Mouse (Mus musculus) left cerebral cortex, postnatal 4 days (tissue): ENCODE measurements around the gene Hdac7. TPM values are rescaled to one million over a fixed set of nuclear protein-coding genes. Genes with fewer than 3 reads are reported as not detected.

Experiments
- DNase-seq: peaks from one replicate; pipeline ENCODE4 v3.0.0-alpha.2; 2022
- intact Hi-C: fragments of 180-260 bp; cut with DNase I; formaldehyde crosslinking; loops from one replicate; pipeline ENCODE4 v1.15.1; 2025
- total RNA-seq, 2 experiments: library from RNA; stranded (reverse); gene quantifications; 2 replicates each; pipeline ENCODE4 v1.2.3; 2021

Hdac7 gene
- total RNA-seq, 2 experiments from 2014 or later, result 41.0 to 41.3 TPM

DNA sequence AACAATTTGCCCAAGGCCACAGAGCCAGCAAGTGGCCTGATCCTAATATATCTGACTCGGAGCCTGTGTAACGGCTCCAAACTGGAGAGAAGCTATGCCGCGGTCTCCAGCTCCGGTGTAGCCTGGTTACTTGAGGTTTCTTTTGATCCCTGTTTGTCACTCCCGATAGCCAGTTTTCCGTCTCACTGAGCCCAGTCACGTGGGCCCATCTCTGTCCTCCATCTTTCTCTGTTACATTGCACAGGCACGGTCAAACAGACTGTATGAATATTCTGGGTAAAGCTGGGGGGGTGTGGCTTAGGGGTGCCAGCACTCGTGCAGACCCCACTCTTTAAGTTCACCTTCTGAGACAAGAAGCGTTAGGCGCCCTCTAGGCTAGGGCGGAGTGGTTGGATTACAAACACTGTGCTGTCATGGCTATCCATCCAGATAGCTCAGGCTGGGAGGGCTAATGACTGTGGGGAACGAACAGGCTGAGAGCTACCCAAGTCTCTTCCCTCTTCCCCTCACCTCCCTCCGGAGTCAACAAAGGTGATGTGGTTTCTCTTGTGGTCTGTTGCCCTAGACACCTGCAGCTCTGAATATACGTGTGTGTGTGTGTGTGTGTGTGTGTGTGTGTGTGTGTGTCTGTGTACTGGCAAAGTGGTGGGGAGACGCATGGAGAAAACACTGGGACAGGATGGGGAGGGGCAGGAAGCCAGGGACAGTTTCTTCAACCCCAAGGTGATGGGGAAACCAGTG is 8.0 kb downstream of the Hdac7 start:
- intact Hi-C loops, result no loop called here
- no peak for DNase-seq

DNA sequence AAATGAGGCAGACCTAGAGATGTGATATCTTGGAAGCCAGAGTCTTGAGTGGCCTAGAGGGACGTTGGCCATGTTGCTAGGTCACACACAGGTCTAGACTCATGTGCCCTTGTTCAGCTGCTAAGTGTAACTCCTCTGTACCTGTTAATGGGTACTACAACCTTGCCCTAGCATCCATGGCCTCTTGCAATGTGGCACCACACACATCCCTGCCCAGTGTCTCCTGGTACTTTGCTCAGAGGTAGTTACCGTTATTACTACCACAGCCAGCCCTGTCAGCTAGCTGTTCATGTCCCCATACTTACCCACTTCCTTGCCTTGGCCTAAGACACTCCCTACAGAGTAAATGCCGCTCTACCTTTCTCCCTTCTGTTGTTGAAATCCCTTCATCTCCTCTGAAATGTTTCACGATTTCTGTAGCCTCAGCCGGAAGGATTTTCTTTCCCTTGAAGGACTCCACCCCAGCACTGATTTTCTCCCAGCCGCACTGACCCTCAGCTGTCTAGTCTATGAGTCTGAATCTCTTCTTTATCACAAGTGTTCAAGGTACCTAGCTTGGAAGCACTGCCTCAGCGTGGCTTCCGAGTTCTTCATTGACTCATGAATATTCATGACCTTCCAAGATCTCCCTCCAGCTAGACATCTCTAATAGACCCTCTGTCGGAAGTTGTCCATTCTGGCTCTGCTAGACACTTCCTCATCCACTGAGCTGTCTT is 11.4 kb downstream of the Hdac7 start:
- no peak for DNase-seq
- intact Hi-C loops, result loop anchor here (5.0 kb wide), 1 partner anchor 51 kb away; no protein-coding TSS in a partner anchor

DNA sequence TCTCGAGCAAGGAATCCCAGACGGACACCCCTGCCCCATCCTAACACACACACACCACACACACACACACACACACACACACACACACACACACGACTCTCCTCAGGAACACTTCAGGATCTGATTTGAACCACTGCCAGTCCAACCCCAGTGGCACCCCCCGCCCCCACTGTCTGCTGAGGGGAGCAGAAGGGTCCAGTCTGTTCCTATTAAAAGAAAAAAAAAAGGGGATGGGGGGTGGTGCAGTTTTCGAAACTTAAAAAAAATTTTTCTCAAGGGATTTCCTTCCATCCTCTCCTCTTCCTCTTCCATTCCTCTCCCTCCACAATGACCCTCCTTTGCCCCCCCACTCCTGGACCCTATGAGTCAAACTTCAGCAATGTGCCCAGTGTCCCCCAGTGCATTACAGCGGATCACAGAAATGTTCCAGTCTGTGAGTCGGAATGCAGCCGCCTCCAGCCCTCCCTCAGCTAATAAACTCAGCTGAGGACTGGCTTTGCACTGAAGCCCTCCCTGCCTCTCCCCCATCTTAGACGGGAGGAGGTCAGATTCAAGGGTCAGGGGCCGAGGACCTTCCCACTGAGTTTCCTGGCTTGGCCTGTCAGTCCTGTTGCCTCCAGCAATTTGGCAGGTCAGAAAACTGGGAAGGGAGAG is 12.2 kb downstream of the Hdac7 start:
- intact Hi-C loops, result loop anchor here (5.0 kb wide), 1 partner anchor 50 kb away; no protein-coding TSS in a partner anchor

DNA sequence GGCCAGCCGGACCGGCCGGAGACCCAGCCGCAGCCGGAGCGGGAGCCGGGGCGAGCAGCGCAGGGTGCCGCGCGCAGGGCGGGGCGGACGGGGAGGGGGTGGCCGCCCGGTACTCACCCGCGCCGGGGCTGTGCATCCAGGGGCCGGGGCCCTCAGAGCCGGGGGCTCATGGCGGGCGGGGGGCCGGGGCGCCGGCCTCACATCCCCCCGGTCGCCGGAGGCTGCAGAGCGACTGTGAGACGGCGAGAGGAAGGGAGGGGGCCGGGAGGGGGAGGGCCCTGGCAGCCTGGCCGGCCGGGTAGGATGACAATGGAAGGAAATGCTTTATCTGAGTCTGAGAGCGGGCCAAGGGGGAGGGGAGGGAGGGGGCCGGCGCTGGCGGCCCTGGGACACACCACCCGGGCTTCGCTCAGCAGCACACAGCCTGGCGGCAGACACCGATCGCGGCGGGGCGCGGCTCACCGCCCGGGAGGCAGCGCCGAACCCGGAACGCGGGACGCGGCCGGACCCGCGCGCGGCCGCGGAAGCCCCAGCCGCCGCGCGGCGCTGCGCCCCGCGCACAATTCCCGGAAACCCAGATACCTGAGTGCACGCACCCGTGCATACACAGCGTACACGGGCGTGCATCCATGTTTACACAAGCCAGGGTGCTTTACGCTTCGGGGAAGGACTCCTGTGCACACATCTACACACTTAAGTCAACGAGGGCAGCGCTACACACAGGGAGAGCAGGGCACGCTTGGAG is 12.9 kb downstream of the Hdac7 start:
- peak; percentile 74 for DNase-seq
- intact Hi-C loops, result loop anchor here (5.0 kb wide), 1 partner anchor 49 kb away; no protein-coding TSS in a partner anchor

More for the DNA sequence above, 12.2 kb downstream of the Hdac7 start:
- DNase-seq, result peak; percentile 58

DNA sequence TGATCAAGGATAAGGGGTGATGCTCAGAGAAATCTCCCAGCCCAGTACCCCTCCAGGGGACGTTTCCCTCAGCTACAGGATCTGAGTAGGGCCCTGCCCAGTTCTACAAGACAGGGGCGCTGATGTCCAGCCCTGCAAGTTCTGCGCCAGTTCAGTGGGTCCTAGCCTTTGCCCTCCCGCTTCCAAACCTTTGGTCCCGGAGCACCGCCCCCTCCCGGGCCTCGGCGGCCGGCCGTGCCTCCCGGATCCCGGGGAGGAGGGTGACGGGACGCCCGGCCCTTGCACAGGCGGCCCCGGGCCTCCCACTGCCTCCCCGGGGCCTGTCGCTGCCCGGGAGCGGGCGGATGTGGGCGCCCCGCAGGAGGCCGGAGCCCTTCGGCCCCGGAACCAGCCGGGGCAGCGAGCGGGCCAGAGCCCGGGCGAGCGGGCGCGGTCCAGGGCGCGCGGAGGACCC is 13.5 kb downstream of the Hdac7 start:
- DNase-seq, result no peak
- intact Hi-C loops, result loop anchor here (5.0 kb wide), 1 partner anchor 49 kb away; no protein-coding TSS in a partner anchor

DNA sequence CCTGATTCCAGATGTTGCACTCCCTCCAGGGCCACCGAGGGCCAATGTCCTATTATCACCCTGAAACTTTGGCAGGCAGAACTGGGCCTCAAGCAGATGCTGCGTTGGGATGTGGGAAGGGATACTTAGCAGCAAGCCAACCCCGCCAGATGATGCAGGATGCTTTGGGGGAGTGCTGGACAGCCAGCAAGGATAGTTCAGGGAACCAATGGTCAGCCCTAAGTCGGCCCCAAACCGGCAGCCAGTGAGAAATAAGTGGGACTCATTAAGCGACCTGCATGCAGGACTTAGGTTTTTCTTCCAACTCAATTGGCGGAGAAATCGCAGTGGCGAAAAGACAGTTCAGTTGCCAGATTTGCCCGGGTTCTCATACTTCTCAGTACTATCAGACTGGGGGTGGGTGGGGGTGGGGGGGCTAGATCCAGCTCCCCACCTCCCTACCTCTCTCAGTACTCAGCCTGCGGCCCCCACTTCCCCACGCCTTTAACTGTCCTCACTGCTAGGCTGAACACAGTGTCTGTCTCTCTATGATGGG is 14.0 kb downstream of the Hdac7 start:
- intact Hi-C loops, result loop anchor here (5.0 kb wide), 1 partner anchor 48 kb away; no protein-coding TSS in a partner anchor
- no peak for DNase-seq

DNA sequence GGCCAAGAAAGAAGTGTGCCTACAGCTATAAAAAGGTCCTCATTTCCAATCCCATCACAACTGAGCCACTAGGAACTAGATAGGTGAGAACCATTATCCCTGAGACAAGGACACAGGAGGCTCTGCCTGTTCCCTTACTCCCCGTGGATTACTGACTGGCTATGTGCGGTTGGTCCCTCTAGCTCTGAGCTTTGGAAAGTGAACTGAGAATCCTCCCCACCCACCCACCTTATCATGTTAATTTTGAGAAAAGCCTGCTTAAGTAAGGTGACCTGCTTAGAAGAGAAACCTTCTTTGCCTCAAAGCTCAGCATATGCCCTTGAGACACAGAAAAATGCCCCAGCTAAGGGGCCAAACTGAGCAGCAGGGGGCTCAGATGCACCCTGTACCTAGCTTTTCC is 14.9 kb downstream of the Hdac7 start:
- intact Hi-C loops, result no loop called here
- DNase-seq, result no peak

DNA sequence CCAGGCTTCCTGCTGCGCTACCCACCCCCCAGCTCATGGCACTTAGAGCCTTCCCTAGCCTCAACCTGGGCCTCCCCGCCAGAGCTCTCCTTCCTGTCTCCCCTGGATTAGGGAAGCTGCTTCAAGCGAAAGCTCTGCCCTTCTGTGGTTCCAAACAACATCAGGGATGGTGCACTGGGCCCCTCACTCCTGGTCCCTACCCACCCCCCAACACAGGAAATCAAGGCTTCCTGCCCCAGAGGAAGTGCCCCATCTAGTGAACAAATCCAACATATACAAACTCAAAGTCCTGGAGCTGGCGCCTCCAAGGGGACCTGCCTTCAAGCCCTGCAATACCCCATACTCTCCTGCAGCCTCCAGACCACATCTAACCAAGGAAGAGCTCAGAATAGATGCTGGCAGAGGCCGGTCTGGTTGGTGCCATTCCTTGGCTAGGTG is 15.4 kb downstream of the Hdac7 start:
- DNase-seq, result no peak
- intact Hi-C loops, result no loop called here

DNA sequence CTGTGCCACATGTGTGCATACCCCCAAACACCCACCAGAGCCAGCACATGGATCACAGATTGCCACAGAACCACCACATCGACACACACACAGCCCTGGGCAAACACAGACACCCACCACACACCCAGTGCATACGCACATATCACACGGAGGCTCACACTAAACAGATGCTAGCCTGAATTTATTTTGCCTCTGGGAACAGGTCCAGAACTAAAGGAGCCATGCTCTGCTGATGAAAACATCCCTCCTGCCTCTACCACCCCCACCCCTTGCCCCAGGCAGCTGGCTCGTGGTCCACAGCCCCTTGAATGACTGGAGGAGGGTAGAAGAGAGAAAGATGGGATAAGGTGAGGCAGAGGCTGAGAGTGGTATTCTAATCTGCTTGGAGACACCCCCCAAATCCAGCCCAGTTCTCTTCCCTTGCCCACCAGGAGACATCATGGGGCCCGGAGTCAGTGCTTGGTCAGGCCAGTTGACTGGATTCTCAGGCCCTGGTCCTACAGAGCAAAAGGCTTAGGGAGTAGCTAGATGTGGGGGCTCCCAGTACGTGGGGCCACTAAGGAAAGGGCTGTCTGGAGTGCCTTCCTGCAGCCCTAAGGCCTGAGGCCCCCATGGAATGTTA is 16.0 kb downstream of the Hdac7 start:
- no peak for DNase-seq
- intact Hi-C loops, result no loop called here

DNA sequence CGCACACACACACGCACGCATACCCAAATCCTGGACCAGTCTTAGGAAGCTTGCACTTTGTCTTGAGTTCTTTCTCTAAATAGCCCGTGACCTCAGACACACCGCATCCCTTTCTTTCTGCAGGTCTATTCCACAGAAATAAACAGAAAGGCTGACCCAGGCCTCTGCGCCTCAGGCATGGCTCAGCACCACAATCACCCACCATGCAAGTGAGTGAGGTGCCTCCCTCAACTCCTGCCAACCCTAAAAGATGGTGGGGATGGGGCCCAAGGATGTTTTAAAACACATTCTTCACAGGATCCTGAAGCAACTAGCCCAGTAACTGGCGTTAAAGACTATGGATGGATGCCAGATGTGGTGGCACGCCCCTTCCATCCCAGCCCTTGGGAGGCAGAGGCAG is 16.9 kb downstream of the Hdac7 start:
- DNase-seq, result no peak
- intact Hi-C loops, result no loop called here

DNA sequence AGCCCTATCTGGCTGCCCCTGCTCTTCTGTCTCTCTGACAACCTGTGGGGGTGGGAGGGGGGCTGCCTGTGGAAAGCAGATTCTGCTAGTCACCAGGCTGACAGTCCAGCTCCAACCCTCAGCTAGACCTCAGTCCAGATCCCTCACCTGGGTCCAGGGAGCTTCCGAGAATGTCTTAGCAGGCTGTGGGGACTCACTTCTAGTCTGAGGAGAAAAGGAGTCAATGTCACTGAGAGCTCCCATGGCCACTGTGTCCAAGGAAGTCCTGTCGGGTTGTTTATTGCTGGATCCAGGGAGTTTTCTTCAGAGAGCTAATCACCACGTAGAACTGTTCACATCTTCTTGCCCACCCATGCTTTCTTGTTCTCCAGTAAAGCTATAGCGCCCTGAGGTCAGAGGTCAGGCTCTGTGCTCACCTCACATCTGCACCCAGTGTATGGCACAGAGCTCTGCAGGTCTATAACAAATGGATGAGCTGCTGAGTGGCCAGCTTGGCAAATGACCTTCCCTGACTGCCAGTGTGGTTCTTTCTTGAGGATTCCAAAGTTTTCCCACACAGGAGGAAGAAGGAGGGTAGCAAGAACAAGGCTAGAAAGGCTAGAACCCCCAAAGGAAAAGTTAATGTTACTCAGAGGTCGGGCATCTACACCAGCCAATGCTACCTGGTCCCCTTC is 17.6 kb downstream of the Hdac7 start:
- no peak for DNase-seq
- intact Hi-C loops, result no loop called here

DNA sequence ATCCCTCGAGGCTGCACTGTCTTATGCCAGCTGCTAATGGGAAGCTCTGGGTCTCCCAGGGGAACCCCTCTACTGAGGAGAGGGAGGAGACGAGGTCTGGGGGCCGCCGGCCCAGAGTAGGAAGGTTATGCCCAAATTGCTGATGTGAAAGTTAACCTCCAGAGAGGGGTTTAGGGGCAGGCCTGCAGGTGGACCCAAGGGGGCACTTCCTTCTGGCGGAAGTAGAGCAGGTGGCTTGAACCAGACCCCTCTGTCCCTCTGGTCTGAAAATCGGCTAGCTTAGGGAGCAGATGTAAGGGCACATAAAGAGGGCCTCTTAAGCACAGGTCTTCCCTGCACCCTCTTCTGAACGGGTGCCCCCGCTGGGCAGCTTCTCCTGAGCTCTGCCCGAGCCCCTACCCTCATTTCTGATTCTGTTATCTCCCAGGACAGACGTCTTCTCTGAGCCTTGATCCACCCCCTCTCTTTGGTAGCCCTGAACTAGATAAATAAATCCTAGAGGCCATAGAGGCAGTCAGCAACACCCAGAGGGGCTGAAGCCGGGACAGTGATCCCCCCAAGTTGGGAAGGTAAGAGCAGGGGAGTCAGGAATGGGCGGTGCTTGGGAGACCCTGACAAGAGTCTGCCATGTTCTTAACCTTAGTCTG is 18.2 kb downstream of the Hdac7 start:
- intact Hi-C loops, result no loop called here

DNA sequence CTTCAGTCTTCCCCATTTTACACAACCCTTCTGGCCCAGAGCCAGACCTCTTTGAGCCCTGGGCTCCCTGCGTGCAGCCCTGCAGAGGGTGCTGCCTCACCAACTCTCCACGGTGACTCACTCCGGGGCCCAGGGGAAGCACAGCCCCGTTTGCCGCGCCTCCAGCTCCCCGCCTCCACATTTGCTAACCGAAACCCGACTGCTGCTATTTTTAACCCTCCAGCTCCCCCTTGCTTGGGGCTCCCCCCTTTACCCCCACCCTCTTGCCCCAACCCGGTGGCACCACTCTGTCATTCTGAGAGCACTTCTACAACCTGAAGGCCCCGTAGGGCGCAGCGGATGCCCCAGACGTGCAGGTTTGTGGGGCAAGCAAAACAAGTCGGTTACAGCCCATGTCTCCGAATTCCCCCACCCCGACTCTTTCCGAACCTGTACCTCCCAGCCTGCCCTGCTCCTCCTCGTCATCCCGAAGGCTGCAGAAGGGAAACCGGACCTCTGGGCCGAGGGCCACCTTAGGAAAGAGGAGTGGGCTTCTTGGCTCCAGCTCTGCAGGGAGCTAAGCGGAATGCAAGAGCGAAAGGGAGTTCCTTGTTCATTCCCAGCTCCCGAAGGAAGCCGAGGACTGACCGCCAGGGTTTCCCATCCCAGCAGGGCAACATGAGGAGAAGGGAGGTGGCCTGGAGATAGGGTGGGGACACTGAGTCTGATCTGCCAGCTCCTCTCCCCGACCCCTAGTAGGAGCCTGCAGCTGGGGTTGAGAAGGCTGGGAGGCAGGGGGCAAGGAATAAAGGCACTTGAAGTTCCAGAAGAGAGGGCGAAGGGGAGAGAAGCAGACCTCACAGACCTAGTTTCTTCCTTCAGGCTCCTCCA is 19.0 kb downstream of the Hdac7 start:
- no peak for DNase-seq
- intact Hi-C loops, result no loop called here

More for the DNA sequence above, 18.2 kb downstream of the Hdac7 start:
- no peak for DNase-seq

DNA sequence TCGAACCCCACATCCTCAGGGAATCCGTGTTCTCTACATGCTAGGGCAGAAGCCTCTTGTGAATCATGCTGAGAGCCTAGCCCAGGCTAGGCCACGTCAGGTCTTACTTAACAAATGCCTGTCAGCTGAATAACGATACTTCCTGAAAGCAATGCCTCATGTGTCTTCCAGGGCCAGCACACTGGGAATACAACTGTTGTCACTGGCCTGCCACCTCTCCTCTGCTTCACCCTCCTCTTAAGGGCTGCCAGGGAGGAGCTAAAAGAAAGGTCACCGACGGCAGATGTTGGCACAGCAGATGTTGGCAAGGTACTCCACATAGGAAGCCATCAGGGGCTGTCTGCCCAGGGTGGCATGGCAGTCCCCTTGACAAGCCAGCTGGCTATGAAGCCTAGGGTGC is 20.3 kb downstream of the Hdac7 start:
- DNase-seq, result no peak
- intact Hi-C loops, result no loop called here

DNA sequence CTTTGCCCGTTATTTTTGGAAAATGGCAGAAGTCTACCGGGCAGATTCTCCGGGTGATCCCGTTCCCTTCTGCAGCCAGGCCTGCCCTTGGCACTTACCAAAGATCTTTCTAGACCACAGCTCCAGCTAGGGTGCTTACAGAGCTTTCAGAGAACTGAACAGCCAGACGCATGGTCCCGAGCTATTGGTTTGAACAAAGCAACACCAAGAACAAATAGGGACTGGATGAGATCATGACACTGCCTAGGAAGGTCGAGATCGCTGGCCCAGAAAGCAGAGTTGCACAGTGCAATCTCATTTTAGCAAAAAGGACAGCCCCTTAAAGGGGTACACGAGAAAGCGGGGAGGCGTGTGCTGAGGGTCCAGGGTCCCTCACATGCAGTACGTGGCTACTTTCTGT is 20.8 kb downstream of the Hdac7 start:
- DNase-seq, result no peak
- intact Hi-C loops, result no loop called here

DNA sequence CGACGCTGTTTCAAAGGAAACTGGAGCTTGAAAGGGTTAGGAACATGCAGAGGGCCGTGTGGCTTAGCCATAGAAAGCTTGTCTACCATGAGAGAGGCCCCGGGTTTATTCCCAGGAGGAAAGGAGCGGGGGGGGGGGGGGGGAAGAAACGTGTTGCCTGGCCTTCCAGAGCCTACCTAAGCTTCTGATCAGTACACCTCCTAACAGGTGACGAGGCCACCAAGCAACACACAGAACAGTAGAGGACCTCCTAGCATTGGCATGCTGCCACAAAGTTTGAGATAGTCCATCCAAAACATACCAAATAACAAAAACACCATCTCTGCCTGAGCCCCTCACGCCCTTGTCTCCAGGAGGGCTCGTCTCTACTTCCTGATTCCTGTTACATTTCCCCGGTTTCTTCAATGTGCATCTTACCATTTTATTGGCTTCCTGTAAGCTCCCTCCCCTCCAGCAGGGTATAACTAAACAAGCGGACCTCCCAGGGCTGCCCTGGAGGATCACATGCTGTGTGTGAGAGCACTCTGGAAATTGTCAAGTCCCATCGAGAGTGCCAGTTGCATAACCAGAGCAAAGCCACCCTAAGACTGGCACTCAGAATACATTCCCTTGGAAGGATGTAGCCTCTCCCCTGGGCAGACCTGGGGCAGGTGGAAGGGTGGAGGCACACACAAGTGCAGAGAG is 21.6 kb downstream of the Hdac7 start:
- DNase-seq, result no peak
- intact Hi-C loops, result no loop called here

DNA sequence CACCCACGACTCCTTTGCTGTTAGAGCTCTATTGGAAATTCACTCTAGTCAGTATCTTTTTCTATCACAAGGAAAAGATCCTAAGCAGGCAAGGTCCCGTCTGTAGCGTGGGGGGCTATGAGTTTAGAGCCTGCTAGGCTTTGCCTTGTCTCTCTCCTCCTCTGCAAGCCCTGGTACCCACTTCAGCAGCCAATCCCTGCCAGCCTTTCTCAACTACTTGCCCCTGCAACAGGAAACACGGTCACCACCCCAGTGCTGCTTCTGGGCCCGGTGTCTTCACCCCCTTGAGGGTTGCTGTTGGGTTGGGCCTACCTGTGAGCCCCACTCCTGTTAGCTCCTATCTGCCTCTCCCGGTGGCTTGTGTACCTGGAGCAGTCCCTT is 22.3 kb downstream of the Hdac7 start:
- no peak for DNase-seq
- intact Hi-C loops, result no loop called here
